Mouse (Mus musculus): ENCODE data around the gene Gm340. TPM values are rescaled to one million over a fixed set of nuclear protein-coding genes. Genes with fewer than 3 reads are reported as not detected.

Gene Gm340
- polyA plus RNA-seq, 2 experiments: 0.95 to 1.4 TPM

DNA sequence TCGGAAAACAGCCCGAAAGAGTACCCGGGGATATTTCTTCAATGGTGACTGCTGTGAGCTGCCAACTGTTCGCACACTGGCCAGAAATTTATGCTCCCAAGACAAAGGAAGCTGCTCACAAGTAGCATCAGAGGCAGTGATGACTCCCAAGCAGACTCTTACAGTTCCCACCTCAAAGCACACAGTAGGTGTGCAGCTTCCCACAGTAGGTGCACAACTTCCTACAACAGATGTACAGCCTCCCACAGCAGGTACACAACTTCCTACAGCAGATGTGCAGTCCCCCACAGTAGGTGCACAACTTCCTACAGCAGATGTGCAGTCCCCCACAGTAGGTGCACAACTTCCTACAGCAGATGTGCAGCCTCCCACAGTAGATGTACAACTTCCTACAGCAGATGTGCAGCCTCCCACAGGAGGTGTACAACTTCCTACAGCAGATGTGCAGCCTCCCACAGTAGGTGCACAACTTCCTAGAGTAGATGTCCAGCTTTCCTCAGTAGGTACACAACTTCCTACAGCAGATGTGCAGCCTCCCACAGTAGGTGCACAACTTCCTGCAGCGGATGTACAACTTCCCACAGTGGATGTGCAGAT lies 846 bp downstream of the Gm340 start:
- no peak for TF ChIP-seq EP300 (IDR thresholded peaks at IDR 0.05; ENCODE audit: low read depth)
- TF ChIP-seq CTCF (IDR thresholded peaks at IDR 0.05; ENCODE audit: low read depth): no peak
- H3K4me3 ChIP-seq (ENCODE audit: insufficient read depth in 1 of 2, low read depth in 2 of 2, low read length in 2 of 2): no peak overlapping the region
- no peak overlapping the region for H3K27ac ChIP-seq
- H3K9me3 ChIP-seq (ENCODE audit: control insufficient read depth, low read length): no peaks in the 10 kb centered on the region
- ATAC-seq (ENCODE audit: insufficient read depth): no peak
- 79% methylated on average over 5 of the region's 5 CpGs for whole genome bisulfite sequencing (ENCODE audit: insufficient replicate concordance)
- no peak for DNase-seq (ENCODE audit: low read depth in 3 of 3, low spot score in 3 of 3)
- no peak overlapping the region for H3K9ac ChIP-seq (replicated peaks)
- H3K4me1 ChIP-seq (replicated peaks; ENCODE audit: control insufficient read depth in 2 of 2, insufficient read depth in 2 of 2, low read length in 1 of 2): no peaks in the 10 kb centered on the region; a peak in 1 of 4 replicates
- peaks cover 9% of the 10 kb centered on the region for H3K36me3 ChIP-seq (replicated peaks; ENCODE audit: control insufficient read depth, insufficient read depth, low read depth)
- H3K27me3 ChIP-seq (ENCODE audit: control insufficient read depth, insufficient read depth, low read length): no peaks in the 10 kb centered on the region
- no peak overlapping the region for H3K4me2 ChIP-seq (ENCODE audit: low read depth)

- H3K4me2 ChIP-seq (ENCODE audit: low read depth): no peak overlapping the region
- H3K9ac ChIP-seq (replicated peaks): no peak overlapping the region
- DNase-seq (ENCODE audit: low read depth in 3 of 3, low spot score in 3 of 3): no peak
- no peaks in the 10 kb centered on the region for H3K9me3 ChIP-seq (ENCODE audit: control insufficient read depth, low read length)
- H3K36me3 ChIP-seq (replicated peaks; ENCODE audit: control insufficient read depth, insufficient read depth, low read depth): peaks cover 8% of the 10 kb centered on the region
- no peak overlapping the region for H3K27ac ChIP-seq
- H3K27me3 ChIP-seq (ENCODE audit: control insufficient read depth, insufficient read depth, low read length): no peaks in the 10 kb centered on the region
- no peaks in the 10 kb centered on the region for H3K4me1 ChIP-seq (replicated peaks; ENCODE audit: control insufficient read depth in 2 of 2, insufficient read depth in 2 of 2, low read length in 1 of 2)
- no peak for ATAC-seq (ENCODE audit: insufficient read depth)
- no peak overlapping the region for H3K4me3 ChIP-seq (ENCODE audit: insufficient read depth in 1 of 2, low read depth in 2 of 2, low read length in 2 of 2)
- WGBS (ENCODE audit: insufficient replicate concordance): 88% methylated on average over 10 of the region's 10 CpGs
- TF ChIP-seq CTCF (IDR thresholded peaks at IDR 0.05; ENCODE audit: low read depth) (no peak), EP300 (IDR thresholded peaks at IDR 0.05; ENCODE audit: low read depth) (no peak)
These were observed 4.6 kb downstream of the Gm340 start for GRCm38 (mm10) chr19:41586752-41587151.

GRCm38 (mm10) chr19:41587431-41588222 lies 5.5 kb downstream of the Gm340 start:
- no peak overlapping the region for H3K4me3 ChIP-seq (ENCODE audit: insufficient read depth in 1 of 2, low read depth in 2 of 2, low read length in 2 of 2)
- no peak overlapping the region for H3K9ac ChIP-seq (replicated peaks)
- H3K4me2 ChIP-seq (ENCODE audit: low read depth): no peak overlapping the region
- no peaks in the 10 kb centered on the region for H3K27me3 ChIP-seq (ENCODE audit: control insufficient read depth, insufficient read depth, low read length)
- ATAC-seq (ENCODE audit: insufficient read depth) (no peak), DNase-seq (ENCODE audit: low read depth in 3 of 3, low spot score in 3 of 3) (no peak)
- peaks cover 4% of the 10 kb centered on the region; the same call in 1 of the 2 replicates for H3K36me3 ChIP-seq (replicated peaks; ENCODE audit: control insufficient read depth, insufficient read depth, low read depth)
- TF ChIP-seq EP300 (IDR thresholded peaks at IDR 0.05; ENCODE audit: low read depth) (no peak), CTCF (IDR thresholded peaks at IDR 0.05; ENCODE audit: low read depth) (no peak)
- no peaks in the 10 kb centered on the region for H3K4me1 ChIP-seq (replicated peaks; ENCODE audit: control insufficient read depth in 2 of 2, insufficient read depth in 2 of 2, low read length in 1 of 2)
- WGBS (ENCODE audit: insufficient replicate concordance): 82% methylated on average over 20 of the region's 20 CpGs
- H3K27ac ChIP-seq: no peak overlapping the region
- no peaks in the 10 kb centered on the region for H3K9me3 ChIP-seq (ENCODE audit: control insufficient read depth, low read length)

- Histone ChIP-seq H3K27me3 (ENCODE audit: control insufficient read depth, insufficient read depth, low read length) (no peaks in the 10 kb centered on the region), H3K36me3 (replicated peaks; ENCODE audit: control insufficient read depth, insufficient read depth, low read depth) (no peaks in the 10 kb centered on the region), H3K27ac (no peak overlapping the region), H3K4me3 (ENCODE audit: insufficient read depth in 1 of 2, low read depth in 2 of 2, low read length in 2 of 2) (no peak overlapping the region), H3K9ac (replicated peaks) (no peak overlapping the region), H3K4me2 (ENCODE audit: low read depth) (no peak overlapping the region), H3K4me1 (replicated peaks; ENCODE audit: control insufficient read depth in 2 of 2, insufficient read depth in 2 of 2, low read length in 1 of 2) (no peaks in the 10 kb centered on the region), H3K9me3 (ENCODE audit: control insufficient read depth, low read length) (no peaks in the 10 kb centered on the region)
- ATAC-seq (ENCODE audit: insufficient read depth): no peak
- WGBS (ENCODE audit: insufficient replicate concordance): 74% methylated on average over 7 of the region's 7 CpGs
- DNase-seq (ENCODE audit: low read depth in 3 of 3, low spot score in 3 of 3): no peak
- no peak for TF ChIP-seq EP300 (IDR thresholded peaks at IDR 0.05; ENCODE audit: low read depth)
- no peak for TF ChIP-seq CTCF (IDR thresholded peaks at IDR 0.05; ENCODE audit: low read depth)
These were observed 6.9 kb downstream of the Gm340 start for GRCm38 (mm10) chr19:41589026-41589425.

- no peaks in the 10 kb centered on the region for H3K27me3 ChIP-seq (ENCODE audit: control insufficient read depth, insufficient read depth, low read length)
- no peaks in the 10 kb centered on the region for H3K36me3 ChIP-seq (replicated peaks; ENCODE audit: control insufficient read depth, insufficient read depth, low read depth)
- TF ChIP-seq EP300 (IDR thresholded peaks at IDR 0.05; ENCODE audit: low read depth): no peak
- no peak overlapping the region for H3K27ac ChIP-seq
- no peaks in the 10 kb centered on the region for H3K9me3 ChIP-seq (ENCODE audit: control insufficient read depth, low read length)
- WGBS (ENCODE audit: insufficient replicate concordance): 79% methylated on average over 8 of the region's 8 CpGs
- no peak overlapping the region for H3K4me3 ChIP-seq (ENCODE audit: insufficient read depth in 1 of 2, low read depth in 2 of 2, low read length in 2 of 2)
- no peak overlapping the region for H3K9ac ChIP-seq (replicated peaks)
- H3K4me1 ChIP-seq (replicated peaks; ENCODE audit: control insufficient read depth in 2 of 2, insufficient read depth in 2 of 2, low read length in 1 of 2): no peaks in the 10 kb centered on the region
- DNase-seq (ENCODE audit: low read depth in 3 of 3, low spot score in 3 of 3) (no peak), ATAC-seq (ENCODE audit: insufficient read depth) (no peak)
- H3K4me2 ChIP-seq (ENCODE audit: low read depth): no peak overlapping the region
These were observed 7.5 kb downstream of the Gm340 start for GRCm38 (mm10) chr19:41589681-41590080.

Measured in liver, embryonic 14.5 days (tissue).